Mouse (Mus musculus): ENCODE results near the gene Npat.

The Npat gene

DNA sequence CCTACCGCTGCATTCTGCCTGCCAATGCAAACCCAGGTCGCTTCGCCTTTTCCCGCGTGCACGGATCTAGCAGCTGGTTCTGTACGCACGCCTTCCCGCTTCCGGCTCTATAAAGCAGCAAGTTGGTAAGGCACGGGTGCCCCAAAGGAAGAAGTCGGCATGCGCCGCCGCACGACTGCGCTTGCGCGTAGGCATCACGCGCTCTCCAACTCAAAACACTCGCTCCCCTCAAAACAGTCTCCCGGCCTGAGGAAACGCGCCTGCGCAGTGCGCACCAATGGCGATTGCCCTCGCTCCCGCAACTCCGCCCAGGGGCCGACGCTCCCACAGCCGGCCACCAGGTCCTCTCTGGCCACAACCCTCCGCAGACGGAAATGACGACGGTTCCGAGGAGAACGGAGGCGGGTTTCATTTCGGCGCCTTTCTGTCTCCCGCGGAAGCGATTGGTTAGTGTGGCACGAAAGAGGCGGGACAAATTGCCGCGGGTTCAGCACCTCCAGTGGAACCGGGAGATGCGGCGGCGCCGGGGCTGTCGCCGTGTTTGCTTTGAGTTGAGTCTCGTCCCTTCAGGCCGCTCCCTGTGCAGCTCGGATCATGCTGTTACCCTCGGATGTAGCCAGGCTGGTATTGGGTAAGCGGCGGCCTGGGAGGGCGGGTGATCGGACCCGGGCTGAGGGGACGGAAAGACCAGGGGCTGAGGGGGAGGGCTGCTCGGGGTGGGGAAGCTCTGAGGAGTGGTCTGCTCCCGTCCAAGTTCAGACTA, at the start of gene Npat, which contains the start of gene Atm:
TSS of gene Npat (plus strand) at position 490 of the 763 bp plus-strand sequence.
TSS of gene Atm (minus strand) at position 183 of the 763 bp plus-strand sequence.
- peak; percentile 100 for DNase-seq (ENCODE audit: low read depth, low spot score)

- no peak for DNase-seq (ENCODE audit: low read depth, low spot score)
Measured at GRCm38 (mm10) chr9:53508053-53508452, 28.8 kb upstream of the Npat start.

GRCm38 (mm10) chr9:53514091-53514490, 22.8 kb upstream of the Npat start:
- no peak for DNase-seq (ENCODE audit: low read depth, low spot score)

GRCm38 (mm10) chr9:53517373-53518009, 19.4 kb upstream of the Npat start:
- DNase-seq (ENCODE audit: low read depth, low spot score), result peak; percentile 45

DNA sequence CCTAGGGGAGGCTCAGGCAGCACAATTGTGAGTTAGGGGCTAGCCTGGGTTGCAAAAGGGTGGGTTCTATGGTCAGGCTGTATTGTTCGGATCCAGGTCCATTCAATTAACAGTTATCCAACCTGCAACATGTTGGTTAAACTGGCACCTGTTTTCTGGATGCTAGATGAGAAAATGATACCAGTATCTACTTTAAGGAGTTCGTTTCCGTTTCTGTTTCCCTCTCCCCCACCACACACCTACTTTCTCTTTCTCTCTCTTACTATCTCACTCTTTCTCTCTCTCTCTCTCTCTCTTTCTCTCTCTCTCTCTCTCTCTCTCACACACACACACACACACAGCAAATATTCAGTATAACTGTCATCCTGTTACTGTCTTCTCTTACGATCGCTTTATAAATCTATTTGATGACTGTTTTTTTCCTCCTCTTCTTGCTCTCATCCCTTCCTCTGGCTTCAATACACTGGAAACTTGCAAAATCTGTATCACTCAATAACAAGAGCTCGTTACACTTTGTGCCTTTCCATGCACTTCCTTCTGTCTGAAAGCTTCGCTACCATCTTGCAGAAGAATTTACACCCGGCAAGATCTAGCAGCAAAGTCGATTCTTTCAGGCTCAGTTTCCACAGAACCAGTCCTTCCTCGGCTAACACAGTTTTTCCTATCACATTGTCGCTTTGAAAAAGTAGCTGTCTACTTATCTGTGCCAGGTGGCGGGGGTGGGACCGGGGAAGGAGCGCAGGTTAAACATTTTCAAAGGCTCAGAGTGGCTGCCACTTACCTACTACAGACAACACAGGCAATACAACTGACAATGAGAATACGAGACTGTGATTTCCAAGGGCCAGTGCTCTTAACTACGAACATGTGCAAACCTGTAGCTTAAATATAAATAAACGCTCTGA, 1.2 kb upstream of the Npat start:
- no peak for DNase-seq (ENCODE audit: low read depth, low spot score)

- DNase-seq (ENCODE audit: low read depth, low spot score), result peak; percentile 21
Measured at GRCm38 (mm10) chr9:53537336-53537965, 604 bp downstream of the Npat start.

GRCm38 (mm10) chr9:53570662-53571061, 33.8 kb downstream of the Npat start:
- DNase-seq (ENCODE audit: low read depth, low spot score), result no peak

DNA sequence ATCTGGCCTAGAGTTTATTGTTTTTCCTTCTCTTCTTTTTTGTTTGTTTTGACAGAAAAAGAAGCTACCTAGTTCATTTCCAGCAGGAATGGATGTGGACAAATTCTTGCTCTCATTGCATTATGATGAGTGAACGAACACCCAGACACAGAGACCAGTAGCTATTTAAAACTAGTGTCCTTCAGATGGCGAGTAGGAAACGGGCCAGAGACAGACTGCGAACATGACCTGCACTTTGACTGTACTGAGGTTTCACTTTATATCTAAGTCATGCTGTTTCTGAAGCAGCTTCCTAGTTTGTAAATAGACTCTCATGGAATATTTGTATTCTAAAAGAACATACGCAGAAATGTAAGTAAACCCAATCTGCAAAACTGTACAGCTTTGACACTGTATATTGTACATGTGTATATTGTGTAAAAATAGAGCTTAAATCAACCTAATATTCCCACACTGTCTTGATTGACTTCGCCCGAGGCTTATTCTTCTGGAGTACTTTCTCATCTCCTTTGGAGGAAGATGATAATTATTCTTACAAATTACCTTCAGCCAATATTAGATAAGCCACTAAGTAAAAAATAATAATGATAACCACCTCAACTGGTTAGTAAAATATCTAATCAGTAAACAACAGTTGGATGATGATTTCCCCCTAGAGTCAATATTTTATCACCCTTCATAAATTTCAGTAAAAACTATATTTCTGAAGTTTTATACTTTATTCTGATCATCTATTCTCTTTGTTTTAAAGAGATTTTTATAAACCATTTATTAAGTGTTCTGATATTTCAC, 35.9 kb downstream of the Npat start:
- no peak for DNase-seq (ENCODE audit: low read depth, low spot score)

- DNase-seq (ENCODE audit: low read depth, low spot score), result no peak
Measured at GRCm38 (mm10) chr9:53575721-53576120, 38.9 kb downstream of the Npat start.

DNA sequence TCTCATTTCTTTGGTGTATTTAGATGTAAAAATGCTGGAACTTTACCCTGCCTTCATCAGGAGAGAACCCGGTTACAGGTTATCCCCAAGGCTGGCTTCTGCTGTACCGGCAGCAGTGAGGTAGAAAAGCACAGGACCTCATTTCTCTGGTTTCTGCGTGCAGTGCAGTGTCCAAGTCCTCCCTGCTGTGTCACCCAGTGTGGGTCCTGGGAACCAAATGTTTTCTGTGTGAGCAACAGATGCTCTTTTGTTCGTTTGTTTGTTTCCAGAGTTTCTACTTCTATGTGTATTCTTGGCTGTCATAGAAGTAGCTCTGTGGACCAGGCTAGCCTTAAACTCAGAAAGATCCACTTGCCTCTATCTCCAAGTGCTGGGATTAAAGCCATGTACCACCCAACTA, 45.0 kb downstream of the Npat start:
- no peak for DNase-seq (ENCODE audit: low read depth, low spot score)

- peak; percentile 72 for DNase-seq (ENCODE audit: low read depth, low spot score)
Measured at GRCm38 (mm10) chr9:53594764-53595163, 57.9 kb downstream of the Npat start.

DNA sequence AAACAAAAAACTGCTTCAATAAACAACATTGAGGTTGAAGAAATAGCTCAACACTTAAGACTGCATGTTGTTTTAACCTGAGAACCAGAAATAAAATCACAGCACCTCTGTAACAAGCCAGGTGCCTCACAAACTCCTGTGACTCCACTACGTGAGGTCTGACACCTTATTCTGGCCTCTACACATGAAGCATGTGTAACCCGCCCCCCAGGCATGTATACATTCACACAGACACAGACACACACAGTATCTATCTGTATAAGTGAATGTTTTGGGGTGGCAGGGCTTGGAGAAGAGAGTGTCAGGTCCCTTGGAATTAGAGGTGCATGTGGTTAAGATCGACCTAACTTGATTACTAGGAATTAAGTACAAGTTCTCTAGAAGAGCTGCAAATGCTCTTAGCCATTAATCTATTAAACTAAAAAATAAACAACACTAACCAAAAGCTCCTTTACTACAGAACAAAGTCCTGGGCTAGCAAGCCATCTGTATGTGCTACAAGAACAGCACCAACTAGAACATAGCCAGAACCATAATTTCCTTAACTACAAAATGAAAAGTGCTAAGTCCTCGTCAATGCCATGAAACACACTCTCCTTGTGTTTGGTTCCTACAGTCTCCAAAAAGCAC, 60.2 kb downstream of the Npat start:
- no peak for DNase-seq (ENCODE audit: low read depth, low spot score)

GRCm38 (mm10) chr9:53598631-53599030, 61.8 kb downstream of the Npat start:
- DNase-seq (ENCODE audit: low read depth, low spot score), result no peak

- DNase-seq (ENCODE audit: low read depth, low spot score), result no peak
Measured at GRCm38 (mm10) chr9:53601541-53601940, 64.7 kb downstream of the Npat start.

DNA sequence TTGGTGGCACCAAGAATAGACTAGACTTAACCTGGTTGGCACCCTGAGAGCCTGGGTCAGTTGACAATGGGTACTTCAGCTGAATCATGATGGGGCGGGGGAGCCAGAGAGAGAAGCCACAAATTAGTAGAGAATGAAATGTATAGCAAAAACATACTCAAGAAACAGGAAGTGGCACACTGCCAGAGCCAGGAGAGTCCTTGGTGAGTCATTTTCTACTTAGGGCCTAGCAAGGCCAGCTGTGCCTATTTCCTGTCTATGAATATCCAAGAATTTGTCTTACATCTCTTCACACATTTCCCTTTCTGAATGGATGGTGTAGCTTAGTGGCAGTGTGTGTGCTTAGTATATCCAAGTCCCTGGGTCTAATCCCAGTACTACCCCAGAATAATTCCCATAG, 66.5 kb downstream of the Npat start:
- DNase-seq (ENCODE audit: low read depth, low spot score), result peak; percentile 8

GRCm38 (mm10) chr9:53603849-53604248, 67.0 kb downstream of the Npat start:
- no peak for DNase-seq (ENCODE audit: low read depth, low spot score)

DNA sequence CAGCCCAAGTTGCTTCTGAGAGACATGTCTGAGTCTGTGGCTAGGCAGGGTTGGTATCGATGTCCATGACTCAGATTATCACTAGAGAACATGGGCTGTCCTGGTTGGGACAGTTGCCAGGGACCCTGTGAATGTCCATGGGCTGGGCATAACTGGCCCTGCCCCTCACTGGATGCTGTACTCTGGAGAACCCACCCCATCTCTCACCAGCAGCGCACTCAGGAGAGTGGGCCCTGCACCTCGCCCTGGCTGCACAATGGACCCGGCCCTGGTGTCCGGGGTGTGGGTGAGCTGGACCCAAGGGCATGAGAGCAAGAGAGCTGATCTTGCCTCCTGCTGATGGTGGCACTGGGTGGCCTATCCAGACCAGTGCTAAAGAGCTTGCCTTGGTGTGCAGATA, 68.1 kb downstream of the Npat start:
- no peak for DNase-seq (ENCODE audit: low read depth, low spot score)

DNA sequence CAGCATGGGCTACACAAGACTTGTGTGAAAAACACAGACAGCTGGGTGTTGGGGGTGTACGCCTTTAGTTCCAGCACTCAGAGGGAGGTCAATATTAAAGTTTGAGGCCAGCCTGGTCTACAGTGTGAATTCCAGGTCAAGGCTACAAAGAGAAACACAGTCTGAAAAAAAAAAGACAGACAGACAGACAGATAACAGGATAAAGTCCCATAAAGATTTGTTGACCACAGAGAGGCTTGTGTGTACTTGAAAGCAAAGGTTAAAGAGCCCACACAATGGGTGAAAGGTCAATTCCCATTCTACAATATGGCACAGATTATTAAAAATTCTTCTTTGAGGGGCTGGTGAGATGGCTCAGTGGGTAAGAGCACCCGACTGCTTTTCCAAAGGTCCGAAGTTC, 70.3 kb downstream of the Npat start:
- no peak for DNase-seq (ENCODE audit: low read depth, low spot score)

DNA sequence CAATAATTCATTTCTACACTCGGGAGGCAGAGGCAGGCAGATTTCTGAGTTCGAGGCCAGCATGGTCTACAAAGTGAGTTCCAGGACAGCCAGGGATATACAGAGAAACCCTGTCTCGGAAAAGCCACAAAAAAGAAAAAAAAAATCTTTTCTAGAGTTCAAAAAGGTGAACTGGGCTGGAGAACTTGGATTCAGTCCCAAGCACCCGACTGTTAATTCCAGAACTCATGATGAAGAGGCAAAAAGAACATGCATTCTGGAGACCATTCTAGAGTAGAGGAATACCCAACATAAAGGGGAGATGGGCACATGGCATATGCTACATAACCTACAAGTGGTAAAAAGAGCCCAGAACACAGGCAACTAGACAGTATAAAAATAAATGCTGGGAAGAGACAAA, 71.0 kb downstream of the Npat start:
- DNase-seq (ENCODE audit: low read depth, low spot score), result no peak

GRCm38 (mm10) chr9:53609306-53609967, 72.6 kb downstream of the Npat start:
- DNase-seq (ENCODE audit: low read depth, low spot score), result no peak
